Mouse (Mus musculus): ENCODE results near the gene Cbr3. TPM values are rescaled to one million over a fixed set of nuclear protein-coding genes. Genes with fewer than 3 reads are reported as not detected.
"Not testable (repeated sequence)": the region's sequence is repeated elsewhere in the genome, so short reads cannot be mapped to it uniquely, and the experiment has no call there.

Gene Cbr3
- polyA plus RNA-seq (2012; rRNA removed) (7.8 and 8.1 TPM in 2 replicates), polyA plus RNA-seq (2014; fragmentation: Nextera tagmentation; extraction: Ambion mirVana) (9.1 and 11.7 TPM in 2 replicates)

DNA sequence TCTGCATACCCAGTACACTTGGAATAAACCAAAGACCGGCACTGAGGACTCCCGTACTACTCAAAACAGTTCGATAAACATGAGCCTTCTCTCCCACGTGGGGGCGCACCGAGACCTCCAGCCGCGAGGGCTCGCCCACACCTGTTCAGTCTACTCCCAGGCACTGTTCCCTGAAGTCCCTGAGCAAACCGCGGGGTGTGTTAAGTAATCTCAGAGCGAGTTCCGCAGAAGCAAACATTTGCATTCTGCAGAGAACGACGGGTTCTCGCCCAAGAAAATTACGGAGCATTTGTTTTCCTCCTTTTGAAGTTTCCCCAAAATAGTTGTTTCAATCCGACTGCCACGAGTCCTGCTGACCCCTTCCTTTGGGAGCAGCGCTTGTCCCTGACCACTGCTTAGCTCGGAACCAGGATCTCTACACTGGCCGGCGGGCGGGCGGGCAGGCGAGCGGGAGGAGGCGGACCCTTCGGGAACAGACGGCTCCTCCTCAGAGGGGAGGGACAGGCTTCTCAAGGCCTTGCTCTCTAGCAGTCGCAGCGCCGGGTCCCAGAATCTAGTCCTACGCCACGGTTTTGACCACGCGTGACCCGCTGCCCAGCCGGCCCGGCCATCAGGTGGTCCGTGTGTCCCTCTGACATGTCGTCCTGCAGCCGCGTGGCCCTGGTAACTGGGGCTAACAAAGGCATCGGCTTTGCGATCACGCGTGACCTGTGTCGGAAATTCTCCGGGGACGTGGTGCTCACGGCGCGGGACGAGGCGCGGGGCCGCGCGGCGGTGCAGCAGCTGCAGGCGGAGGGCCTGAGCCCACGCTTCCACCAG, at the start of gene Cbr3:
Cbr3 (plus strand) TSS at position 527 of the 819 bp plus-strand sequence.
- Histone ChIP-seq H3K27ac (replicated peaks; ENCODE audit: low read depth, low read length) (no peak within 1 kb of the TSS), H3K36me3 (ENCODE audit: control insufficient read depth, insufficient read depth, low read length) (no peaks in the 10 kb centered on the region), H3K4me3 (replicated peaks; ENCODE audit: low read length) (peak within 1 kb of the TSS; percentile 49), H3K4me2 (replicated peaks; ENCODE audit: low read depth, low read length, severe bottlenecking) (peak within 1 kb of the TSS; percentile 94), H3K9ac (ENCODE audit: low read depth, low read length, severe bottlenecking) (peak within 1 kb of the TSS; percentile 56), H3K4me1 (ENCODE audit: control insufficient read depth, insufficient read depth, low read length) (peaks cover 12% of the 10 kb centered on the region), H3K27me3 (ENCODE audit: control insufficient read depth, insufficient read depth, low read length) (peaks cover 54% of the 10 kb centered on the region), H3K9me3 (ENCODE audit: control insufficient read depth, low read length) (no peaks in the 10 kb centered on the region)
- WGBS: 1% methylated on average over 58 of the region's 63 CpGs
- DNase-seq (ENCODE audit: low spot score) (peak; percentile 68), ATAC-seq (ENCODE audit: low FRiP score, low read depth) (peak; percentile 78)
- TF ChIP-seq POLR2A (IDR thresholded peaks at IDR 0.05; ENCODE audit: borderline replicate concordance, extremely low read depth, insufficient read depth, insufficient read length): no peak

DNA sequence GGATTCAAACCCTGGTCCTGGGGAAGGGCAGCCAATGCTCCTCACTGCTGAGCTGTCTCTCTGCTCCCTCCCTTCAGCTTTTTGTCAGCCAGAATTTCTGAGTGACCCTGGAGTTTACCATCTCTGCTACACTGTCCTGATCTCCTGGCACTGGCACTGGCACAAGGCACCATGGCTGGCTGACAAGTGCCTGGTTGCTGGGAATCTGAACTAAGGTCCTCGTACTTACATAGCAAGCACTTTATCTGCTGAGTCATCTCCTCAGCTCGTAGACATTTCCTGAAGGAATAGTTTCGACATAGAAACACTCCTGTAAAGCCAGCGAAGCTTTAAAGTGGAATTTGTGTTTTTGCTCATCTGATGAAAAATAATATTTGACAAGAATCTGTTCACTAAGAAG, 39.0 kb upstream of the Cbr3 start:
- Histone ChIP-seq H3K27me3 (ENCODE audit: control insufficient read depth, insufficient read depth, low read length) (no peaks in the 10 kb centered on the region), H3K27ac (replicated peaks; ENCODE audit: low read depth, low read length) (no peak overlapping the region), H3K9ac (ENCODE audit: low read depth, low read length, severe bottlenecking) (no peak overlapping the region), H3K4me3 (replicated peaks; ENCODE audit: low read length) (no peak overlapping the region), H3K36me3 (ENCODE audit: control insufficient read depth, insufficient read depth, low read length) (no peaks in the 10 kb centered on the region), H3K4me1 (ENCODE audit: control insufficient read depth, insufficient read depth, low read length) (no peaks in the 10 kb centered on the region), H3K9me3 (ENCODE audit: control insufficient read depth, low read length) (no peaks in the 10 kb centered on the region), H3K4me2 (replicated peaks; ENCODE audit: low read depth, low read length, severe bottlenecking) (no peak overlapping the region)
- WGBS: 59% methylated on average over 4 of the region's 4 CpGs
- TF ChIP-seq POLR2A (IDR thresholded peaks at IDR 0.05; ENCODE audit: borderline replicate concordance, extremely low read depth, insufficient read depth, insufficient read length): no peak
- DNase-seq (ENCODE audit: low spot score) (no peak), ATAC-seq (ENCODE audit: low FRiP score, low read depth) (no peak)

DNA sequence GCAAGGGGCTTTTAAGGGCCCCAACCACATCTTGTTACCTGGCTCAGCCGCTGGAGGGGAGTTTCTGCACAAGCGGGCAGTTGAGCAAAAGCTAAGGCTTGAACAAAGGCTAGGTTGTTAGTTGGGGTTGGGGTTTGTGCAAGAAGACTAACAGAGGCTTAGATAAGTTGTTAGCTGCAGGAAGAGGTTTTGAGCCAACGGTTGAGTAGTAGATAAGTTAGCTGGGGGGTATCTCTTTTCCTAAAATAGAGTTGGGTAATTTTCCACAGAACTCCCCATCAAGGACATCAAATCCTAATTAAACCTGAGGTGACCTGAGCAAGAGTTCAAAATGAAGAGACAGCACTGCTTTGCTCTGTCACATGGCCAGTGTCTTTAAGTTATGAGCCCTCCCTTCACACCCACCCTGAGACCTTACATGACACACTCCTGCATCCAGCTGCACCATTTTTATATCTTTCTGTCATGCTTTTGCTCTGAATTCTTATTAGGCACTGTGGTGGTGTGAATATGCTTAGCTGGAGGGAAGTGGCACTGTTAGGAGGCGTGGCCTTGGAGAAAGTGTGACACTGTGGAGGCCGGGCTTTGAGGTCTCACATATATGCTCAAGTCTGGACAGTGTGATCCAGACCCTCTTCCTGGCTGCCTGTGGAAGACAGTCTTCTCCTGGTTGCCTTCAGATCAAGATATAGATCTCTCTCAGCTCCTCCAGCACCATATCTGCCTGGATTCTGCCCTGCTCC, 34.4 kb upstream of the Cbr3 start:
- Histone ChIP-seq H3K4me3 (replicated peaks; ENCODE audit: low read length) (no peak overlapping the region), H3K4me1 (ENCODE audit: control insufficient read depth, insufficient read depth, low read length) (no peaks in the 10 kb centered on the region; the same call in 1 of the 2 replicates), H3K27me3 (ENCODE audit: control insufficient read depth, insufficient read depth, low read length) (no peaks in the 10 kb centered on the region), H3K27ac (replicated peaks; ENCODE audit: low read depth, low read length) (no peak overlapping the region), H3K9ac (ENCODE audit: low read depth, low read length, severe bottlenecking) (no peak overlapping the region), H3K36me3 (ENCODE audit: control insufficient read depth, insufficient read depth, low read length) (no peaks in the 10 kb centered on the region), H3K9me3 (ENCODE audit: control insufficient read depth, low read length) (no peaks in the 10 kb centered on the region), H3K4me2 (replicated peaks; ENCODE audit: low read depth, low read length, severe bottlenecking) (no peak overlapping the region)
- WGBS: 68% methylated on average over 5 of the region's 5 CpGs
- ATAC-seq (ENCODE audit: low FRiP score, low read depth): no peak
- TF ChIP-seq POLR2A (IDR thresholded peaks at IDR 0.05; ENCODE audit: borderline replicate concordance, extremely low read depth, insufficient read depth, insufficient read length): no peak
- DNase-seq (ENCODE audit: low spot score): no peak

DNA sequence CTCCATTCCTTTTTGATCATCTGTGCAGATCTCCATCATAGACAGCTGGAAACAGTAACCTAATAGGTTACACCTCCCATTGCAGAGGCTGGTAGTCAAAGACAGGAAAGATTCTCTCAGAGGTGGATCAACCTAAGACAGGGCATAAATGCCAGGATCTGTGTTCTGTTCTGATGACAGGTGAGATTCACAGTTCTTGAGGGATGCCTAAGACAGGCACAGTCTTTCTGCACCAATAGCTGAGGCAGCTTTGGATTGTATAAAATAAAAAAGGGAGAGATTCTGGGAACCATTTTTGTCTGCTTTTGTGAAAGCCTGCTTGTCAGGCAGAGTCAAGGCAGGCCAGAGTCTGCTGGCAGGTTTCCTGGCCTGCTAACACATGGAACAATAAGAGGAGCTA, 15.0 kb upstream of the Cbr3 start:
- no peak for TF ChIP-seq POLR2A (IDR thresholded peaks at IDR 0.05; ENCODE audit: borderline replicate concordance, extremely low read depth, insufficient read depth, insufficient read length)
- Histone ChIP-seq H3K36me3 (ENCODE audit: control insufficient read depth, insufficient read depth, low read length) (no peaks in the 10 kb centered on the region), H3K4me1 (ENCODE audit: control insufficient read depth, insufficient read depth, low read length) (no peaks in the 10 kb centered on the region), H3K4me3 (replicated peaks; ENCODE audit: low read length) (no peak overlapping the region), H3K27me3 (ENCODE audit: control insufficient read depth, insufficient read depth, low read length) (no peaks in the 10 kb centered on the region), H3K9me3 (ENCODE audit: control insufficient read depth, low read length) (peaks cover 11% of the 10 kb centered on the region), H3K27ac (replicated peaks; ENCODE audit: low read depth, low read length) (no peak overlapping the region), H3K9ac (ENCODE audit: low read depth, low read length, severe bottlenecking) (no peak overlapping the region), H3K4me2 (replicated peaks; ENCODE audit: low read depth, low read length, severe bottlenecking) (no peak overlapping the region)
- DNase-seq (ENCODE audit: low spot score): no peak
- ATAC-seq (ENCODE audit: low FRiP score, low read depth): no peak

DNA sequence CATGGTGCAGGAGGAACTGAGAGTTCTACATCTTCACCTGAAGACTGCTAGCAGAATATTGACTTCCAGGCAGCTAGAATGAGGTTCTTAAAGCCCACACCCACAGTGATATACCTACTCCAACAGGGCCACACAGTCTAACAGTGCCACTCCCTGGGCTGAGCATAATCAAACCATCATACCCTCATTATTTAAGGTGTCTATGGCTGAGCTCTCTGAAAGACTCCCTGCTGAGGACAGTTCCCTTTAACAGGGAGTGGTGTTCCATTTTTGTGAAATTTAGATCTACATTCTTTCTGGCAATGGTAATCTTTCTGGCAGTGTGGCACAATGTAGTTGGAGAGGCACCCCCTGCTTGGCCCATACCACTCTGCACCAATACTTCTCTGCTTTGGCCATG, 13.5 kb upstream of the Cbr3 start:
- Histone ChIP-seq H3K4me3 (replicated peaks; ENCODE audit: low read length) (no peak overlapping the region), H3K4me2 (replicated peaks; ENCODE audit: low read depth, low read length, severe bottlenecking) (no peak overlapping the region), H3K4me1 (ENCODE audit: control insufficient read depth, insufficient read depth, low read length) (no peaks in the 10 kb centered on the region), H3K27ac (replicated peaks; ENCODE audit: low read depth, low read length) (no peak overlapping the region), H3K36me3 (ENCODE audit: control insufficient read depth, insufficient read depth, low read length) (no peaks in the 10 kb centered on the region), H3K27me3 (ENCODE audit: control insufficient read depth, insufficient read depth, low read length) (no peaks in the 10 kb centered on the region), H3K9me3 (ENCODE audit: control insufficient read depth, low read length) (peaks cover 11% of the 10 kb centered on the region), H3K9ac (ENCODE audit: low read depth, low read length, severe bottlenecking) (no peak overlapping the region)
- no peak for TF ChIP-seq POLR2A (IDR thresholded peaks at IDR 0.05; ENCODE audit: borderline replicate concordance, extremely low read depth, insufficient read depth, insufficient read length)
- ATAC-seq (ENCODE audit: low FRiP score, low read depth) (no peak), DNase-seq (ENCODE audit: low spot score) (no peak)

DNA sequence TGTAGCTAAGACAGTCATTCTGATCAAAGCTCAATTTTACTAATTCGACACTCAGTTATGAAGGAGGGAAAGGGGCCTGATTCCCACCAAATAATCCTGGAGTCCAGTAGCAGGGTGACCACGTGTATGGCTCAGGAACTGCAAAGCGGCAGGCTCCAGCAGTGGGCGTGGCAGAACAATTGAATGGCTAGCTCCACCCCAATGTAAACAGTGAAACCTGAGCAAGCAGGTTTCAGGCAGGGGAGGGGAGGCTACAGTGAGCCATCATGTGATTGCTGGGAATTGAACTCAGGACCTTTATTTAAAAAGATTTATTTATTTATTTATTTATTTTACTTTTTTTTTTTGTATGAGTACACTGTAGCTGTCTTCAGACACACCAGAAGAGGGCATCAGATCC, 12.5 kb upstream of the Cbr3 start:
- not testable (repeated sequence) for H3K36me3 ChIP-seq (ENCODE audit: control insufficient read depth, insufficient read depth, low read length); H3K4me2 ChIP-seq (replicated peaks; ENCODE audit: low read depth, low read length, severe bottlenecking); H3K4me1 ChIP-seq (ENCODE audit: control insufficient read depth, insufficient read depth, low read length); H3K9ac ChIP-seq (ENCODE audit: low read depth, low read length, severe bottlenecking); H3K27me3 ChIP-seq (ENCODE audit: control insufficient read depth, insufficient read depth, low read length); DNase-seq (ENCODE audit: low spot score); H3K4me3 ChIP-seq (replicated peaks; ENCODE audit: low read length); H3K27ac ChIP-seq (replicated peaks; ENCODE audit: low read depth, low read length); ATAC-seq (ENCODE audit: low FRiP score, low read depth)
- WGBS: 37% methylated on average over 4 of the region's 4 CpGs
- H3K9me3 ChIP-seq (ENCODE audit: control insufficient read depth, low read length): peaks cover 11% of the 10 kb centered on the region
